Mouse (Mus musculus) intestine, postnatal 0 days (tissue): ENCODE results near the gene I830077J02Rik. TPM values are rescaled to one million over a fixed set of nuclear protein-coding genes. Genes with fewer than 3 reads are reported as not detected.
"Not testable (repeated sequence)": the region's sequence is repeated elsewhere in the genome, so short reads cannot be mapped to it uniquely, and the experiment has no call there.

Source experiments
- ATAC-seq: fragments of 200-750 bp; cut with Nextera tagmentation; 2 replicates; pipeline ENCODE4 v1.8.0; 2017; ENCODE audit warnings: mild to moderate bottlenecking, moderate TSS enrichment, moderate library complexity
- H3K27ac ChIP-seq: fragments of 300-500 bp; sonication (generic); 2 replicates; pipeline ENCODE4 v1.5.1; 2014; ENCODE audit warnings: mild to moderate bottlenecking, low read depth, low read length, moderate library complexity
- H3K27me3 ChIP-seq: fragments of 300-500 bp; sonication (generic); replicated peaks from 2 replicates; pipeline ENCODE4 v1.6.1; 2014; ENCODE audit warnings: low read length, mixed read lengths; ENCODE audit not compliant: control insufficient read depth, insufficient read depth
- H3K36me3 ChIP-seq: fragments of 300-500 bp; sonication (generic); 2 replicates; pipeline ENCODE4 v1.6.1; 2014; ENCODE audit warnings: mild to moderate bottlenecking, moderate library complexity; ENCODE audit not compliant: control insufficient read depth, insufficient read depth
- H3K4me1 ChIP-seq: fragments of 300-500 bp; sonication (generic); replicated peaks from 2 replicates; pipeline ENCODE4 v1.6.1; 2014; ENCODE audit warnings: antibody characterized with exemption, low read length, mixed read lengths; ENCODE audit not compliant: control insufficient read depth, insufficient read depth
- H3K4me2 ChIP-seq: fragments of 300-500 bp; sonication (generic); replicated peaks from 2 replicates; pipeline ENCODE4 v1.6.1; 2014; ENCODE audit warnings: low read depth, mild to moderate bottlenecking, moderate library complexity
- H3K4me3 ChIP-seq: fragments of 300-500 bp; sonication (generic); 2 replicates; pipeline ENCODE4 v1.5.1; 2014; ENCODE audit warnings: low read depth, low read length
- H3K9ac ChIP-seq: fragments of 300-500 bp; sonication (generic); 2 replicates; pipeline ENCODE4 v1.6.1; 2014; ENCODE audit warnings: mild to moderate bottlenecking, low read depth, low read length
- H3K9me3 ChIP-seq: fragments of 300-500 bp; sonication (generic); 2 replicates; pipeline ENCODE4 v1.6.1; 2016; ENCODE audit warnings: mixed run types; ENCODE audit not compliant: control insufficient read depth
- CTCF ChIP-seq: sonication (generic); IDR thresholded peaks from 2 replicates; pipeline ENCODE4 v1.5.1; 2016; ENCODE audit warnings: low read depth, mild to moderate bottlenecking, control low read depth, antibody characterized with exemption, moderate library complexity
- WGBS: fragments of 180-500 bp; shearing (Covaris S2); extraction: QIAGEN DNeasy Blood & Tissue Kit; methylation state at CpG from one replicate; pipeline ENCODE4 v1.1.7; 2014; 5-methylcytosine and 5-hydroxymethylcytosine counted together
- polyA plus RNA-seq: library from polyadenylated mRNA; unstranded; fragments of >200 nt; fragmentation: Nextera tagmentation; extraction: Ambion mirVana; gene quantifications from 2 replicates; pipeline ENCODE4 v1.2.1, GENCODE M21; 2015

I830077J02Rik gene
- polyA plus RNA-seq, 1 experiment from 2014 or later, result 0.89 TPM

DNA sequence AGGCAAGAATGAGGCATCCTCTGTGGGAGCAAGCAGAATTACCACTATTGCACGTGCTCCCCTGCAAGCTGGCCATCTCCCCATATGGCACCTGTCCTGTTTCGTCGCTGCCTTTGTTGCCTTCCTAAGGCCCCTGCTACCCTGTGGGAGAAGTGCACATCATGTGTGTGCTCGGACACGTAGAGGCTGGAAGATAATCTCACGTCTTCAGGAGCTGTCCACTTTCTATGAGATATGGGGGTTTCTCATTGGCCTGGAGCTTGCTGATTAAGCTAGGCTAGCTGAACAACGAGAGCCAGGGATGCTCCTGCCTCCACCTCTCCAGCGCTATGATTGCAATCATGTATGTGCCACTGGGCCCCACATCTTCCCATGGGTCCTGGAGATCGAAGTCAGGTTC lies 7.8 kb downstream of the I830077J02Rik start:
- no peaks in the 10 kb centered on the region for H3K27me3 ChIP-seq
- no peak overlapping the region for H3K27ac ChIP-seq
- H3K9me3 ChIP-seq, result no peaks in the 10 kb centered on the region
- no peak overlapping the region for H3K4me2 ChIP-seq
- H3K4me1 ChIP-seq, result no peaks in the 10 kb centered on the region
- H3K9ac ChIP-seq, result no peak overlapping the region
- H3K36me3 ChIP-seq, result no peaks in the 10 kb centered on the region
- WGBS, result 81% methylated on average over 9 of the region's 9 CpGs
- no peak for TF ChIP-seq CTCF
- no peak for ATAC-seq
- H3K4me3 ChIP-seq, result no peak overlapping the region

DNA sequence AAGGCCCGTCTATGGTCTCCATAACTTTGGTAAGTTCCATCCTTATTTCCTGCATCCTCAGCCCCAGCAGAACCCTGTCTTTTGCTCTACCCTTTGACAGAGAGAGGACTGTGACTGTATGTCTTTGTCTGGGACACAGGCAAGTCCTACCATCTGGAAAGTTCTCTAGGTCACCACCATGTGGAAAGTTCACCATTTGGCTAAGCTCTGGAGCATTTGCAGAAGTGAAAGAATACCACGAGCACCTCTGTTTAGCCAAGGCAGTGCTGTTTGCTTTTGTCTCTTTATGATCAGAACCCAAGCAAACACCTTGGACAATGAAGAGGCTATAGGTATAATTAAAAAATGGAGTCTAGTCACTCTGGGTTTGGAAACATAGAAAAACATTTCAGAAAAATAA lies 10.5 kb downstream of the I830077J02Rik start:
- WGBS, result 62% methylated on average over 2 of the region's 2 CpGs
- H3K27me3 ChIP-seq, result no peaks in the 10 kb centered on the region
- H3K27ac ChIP-seq, result no peak overlapping the region
- no peaks in the 10 kb centered on the region for H3K36me3 ChIP-seq
- no peak overlapping the region for H3K9ac ChIP-seq
- H3K4me1 ChIP-seq, result no peaks in the 10 kb centered on the region
- no peak overlapping the region for H3K4me3 ChIP-seq
- TF ChIP-seq CTCF, result no peak
- no peaks in the 10 kb centered on the region for H3K9me3 ChIP-seq
- no peak for ATAC-seq
- H3K4me2 ChIP-seq, result no peak overlapping the region

DNA sequence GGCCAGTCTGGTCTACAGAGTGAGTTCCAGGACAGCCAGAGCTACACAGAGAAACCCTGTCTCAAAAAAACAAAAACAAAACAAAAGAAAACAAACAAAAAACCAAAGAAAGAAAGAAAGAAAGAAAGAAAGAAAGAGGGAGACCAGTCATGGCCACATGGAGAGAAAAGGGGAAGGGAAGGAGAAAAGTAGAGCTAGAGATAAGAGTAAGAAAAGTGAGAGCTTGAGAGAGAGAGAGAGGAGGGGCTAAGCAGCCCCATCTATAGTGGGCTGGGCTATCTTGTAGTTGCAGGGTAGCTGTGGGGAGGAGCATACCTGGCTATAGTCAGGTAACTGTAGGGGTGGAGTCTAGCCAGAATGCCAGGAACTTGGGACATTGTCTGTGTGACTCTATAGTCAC lies 11.7 kb downstream of the I830077J02Rik start:
- H3K9ac ChIP-seq, H3K36me3 ChIP-seq, H3K9me3 ChIP-seq, H3K27me3 ChIP-seq, H3K27ac ChIP-seq, H3K4me3 ChIP-seq, H3K4me1 ChIP-seq, ATAC-seq, H3K4me2 ChIP-seq: not testable (repeated sequence)

DNA sequence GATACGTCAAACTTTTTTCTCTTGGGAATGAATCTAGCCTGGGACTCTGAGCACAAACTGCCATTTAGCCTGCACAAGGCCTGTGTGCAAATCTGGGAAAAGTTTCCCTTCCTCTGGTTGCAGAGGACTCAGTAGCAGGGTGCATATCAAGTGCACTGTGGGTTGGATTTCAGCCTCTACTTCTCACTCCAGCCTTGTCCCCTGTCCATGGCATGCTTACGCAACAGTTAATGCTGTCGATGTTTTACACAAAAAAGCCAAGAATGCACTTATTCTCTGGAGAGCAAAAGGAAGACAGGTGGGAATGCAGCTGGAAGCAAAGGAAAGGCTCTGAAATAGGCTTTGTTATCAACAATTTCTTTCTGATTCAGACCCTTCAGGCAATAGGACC lies 14.1 kb downstream of the I830077J02Rik start:
- no peak overlapping the region for H3K4me2 ChIP-seq
- no peak for TF ChIP-seq CTCF
- H3K9me3 ChIP-seq, result no peaks in the 10 kb centered on the region
- no peak overlapping the region for H3K27ac ChIP-seq
- H3K36me3 ChIP-seq, result no peaks in the 10 kb centered on the region
- H3K4me3 ChIP-seq, result no peak overlapping the region
- no peaks in the 10 kb centered on the region for H3K4me1 ChIP-seq
- WGBS, result 76% methylated on average over 3 of the region's 3 CpGs
- H3K9ac ChIP-seq, result no peak overlapping the region
- no peaks in the 10 kb centered on the region for H3K27me3 ChIP-seq
- no peak for ATAC-seq

GRCm38 (mm10) chr3:105917656-105918354 lies 14.7 kb downstream of the I830077J02Rik start:
- 77% methylated on average over 10 of the region's 10 CpGs for WGBS
- ATAC-seq, result no peak
- Histone ChIP-seq H3K4me2 (no peak overlapping the region), H3K4me3 (no peak overlapping the region), H3K27ac (no peak overlapping the region), H3K27me3 (no peaks in the 10 kb centered on the region), H3K9ac (no peak overlapping the region), H3K4me1 (no peaks in the 10 kb centered on the region), H3K36me3 (no peaks in the 10 kb centered on the region), H3K9me3 (no peaks in the 10 kb centered on the region)
- no peak for TF ChIP-seq CTCF

DNA sequence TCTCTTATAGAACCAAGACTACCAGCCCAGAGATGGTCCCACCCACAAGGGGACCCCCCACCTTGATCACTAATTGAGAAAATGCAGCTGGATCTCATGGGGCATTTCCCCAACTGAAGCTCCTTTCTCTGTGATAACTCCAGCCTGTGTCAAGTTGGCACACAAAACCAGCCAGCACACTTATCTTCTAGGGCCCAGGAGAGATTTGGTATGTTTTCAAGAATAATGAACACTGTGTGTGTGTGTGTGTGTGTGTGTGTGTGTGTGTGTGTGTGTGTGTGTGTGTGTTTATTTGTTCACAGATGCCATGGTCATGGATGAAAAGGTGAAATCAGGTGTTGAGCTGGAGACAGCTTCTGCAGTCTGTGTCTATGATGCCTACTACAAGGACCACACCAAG lies 16.0 kb downstream of the I830077J02Rik start:
- H3K4me3 ChIP-seq, H3K36me3 ChIP-seq, H3K27ac ChIP-seq, H3K4me1 ChIP-seq, H3K9me3 ChIP-seq, ATAC-seq, H3K4me2 ChIP-seq, H3K9ac ChIP-seq, H3K27me3 ChIP-seq: not testable (repeated sequence)

- no peak for TF ChIP-seq CTCF
- Histone ChIP-seq H3K27ac (no peak overlapping the region), H3K9me3 (no peaks in the 10 kb centered on the region), H3K36me3 (no peaks in the 10 kb centered on the region), H3K27me3 (no peaks in the 10 kb centered on the region), H3K9ac (no peak overlapping the region), H3K4me2 (no peak overlapping the region), H3K4me1 (no peaks in the 10 kb centered on the region), H3K4me3 (no peak overlapping the region)
- WGBS, result 10% methylated on average over 1 of the region's 1 CpGs
- ATAC-seq, result no peak
These were observed 17.2 kb downstream of the I830077J02Rik start for GRCm38 (mm10) chr3:105915281-105915680.
